Mouse (Mus musculus) liver, embryonic 11.5 days (tissue): ENCODE measurements around the gene Pkn3. TPM values are rescaled to one million over a fixed set of nuclear protein-coding genes. Genes with fewer than 3 reads are reported as not detected.
"Not testable (repeated sequence)": the region's sequence is repeated elsewhere in the genome, so short reads cannot be mapped to it uniquely, and the experiment has no call there.

Source experiments
- ATAC-seq: fragments of 200-750 bp; cut with Nextera tagmentation; replicated peaks from 2 replicates; pipeline ENCODE4 v1.8.0; 2017; ENCODE audit warnings: moderate number of reproducible peaks, mild to moderate bottlenecking, moderate TSS enrichment, moderate library complexity; ENCODE audit not compliant: low FRiP score
- DNase-seq: peaks from one replicate; pipeline ENCODE4 v3.0.0-alpha.2; 2017; ENCODE audit warnings: low spot score
- H3K27ac ChIP-seq: fragments of 300-500 bp; sonication (generic); 2 replicates; pipeline ENCODE4 v1.5.1; 2014; ENCODE audit warnings: mild to moderate bottlenecking, low read depth, low read length, control low read depth
- H3K27me3 ChIP-seq: fragments of 300-500 bp; sonication (generic); replicated peaks from 2 replicates; pipeline ENCODE4 v1.6.1; 2014; ENCODE audit warnings: low read length, mixed read lengths; ENCODE audit not compliant: control insufficient read depth, insufficient read depth
- H3K36me3 ChIP-seq: fragments of 300-500 bp; sonication (generic); 2 replicates; pipeline ENCODE4 v1.6.1; 2014; ENCODE audit warnings: mild to moderate bottlenecking, low read length, moderate library complexity, mixed read lengths; ENCODE audit not compliant: control insufficient read depth, insufficient read depth
- H3K4me1 ChIP-seq: fragments of 300-500 bp; sonication (generic); replicated peaks from 2 replicates; pipeline ENCODE4 v1.6.1; 2014; ENCODE audit warnings: low read length, mixed read lengths; ENCODE audit not compliant: control insufficient read depth, insufficient read depth
- H3K4me2 ChIP-seq: fragments of 300-500 bp; sonication (generic); 2 replicates; pipeline ENCODE4 v1.6.1; 2014; ENCODE audit warnings: mild to moderate bottlenecking, control low read depth, moderate library complexity
- H3K4me3 ChIP-seq: fragments of 300-500 bp; sonication (generic); 2 replicates; pipeline ENCODE4 v1.5.1; 2014; ENCODE audit warnings: low read depth, low read length, control low read depth
- H3K9ac ChIP-seq: fragments of 300-500 bp; sonication (generic); 2 replicates; pipeline ENCODE4 v1.6.1; 2014; ENCODE audit warnings: low read depth, low read length, control low read depth
- H3K9me3 ChIP-seq: fragments of 300-500 bp; sonication (generic); 2 replicates; pipeline ENCODE4 v1.6.1; 2016; ENCODE audit warnings: low read length, inconsistent platforms, mixed read lengths; ENCODE audit not compliant: control insufficient read depth
- WGBS: fragments of 180-500 bp; shearing (Covaris S2); extraction: QIAGEN DNeasy Blood & Tissue Kit; methylation state at CpG from one replicate; pipeline ENCODE4 v1.1.7; 2014; 5-methylcytosine and 5-hydroxymethylcytosine counted together
- polyA plus RNA-seq: library from polyadenylated mRNA; unstranded; fragments of >200 nt; fragmentation: Nextera tagmentation; extraction: Ambion mirVana; gene quantifications from 2 replicates; pipeline ENCODE4 v1.2.1, GENCODE M21; 2014

Gene Pkn3
- polyA plus RNA-seq, 1 experiment from 2014 or later: 10.2 TPM

DNA sequence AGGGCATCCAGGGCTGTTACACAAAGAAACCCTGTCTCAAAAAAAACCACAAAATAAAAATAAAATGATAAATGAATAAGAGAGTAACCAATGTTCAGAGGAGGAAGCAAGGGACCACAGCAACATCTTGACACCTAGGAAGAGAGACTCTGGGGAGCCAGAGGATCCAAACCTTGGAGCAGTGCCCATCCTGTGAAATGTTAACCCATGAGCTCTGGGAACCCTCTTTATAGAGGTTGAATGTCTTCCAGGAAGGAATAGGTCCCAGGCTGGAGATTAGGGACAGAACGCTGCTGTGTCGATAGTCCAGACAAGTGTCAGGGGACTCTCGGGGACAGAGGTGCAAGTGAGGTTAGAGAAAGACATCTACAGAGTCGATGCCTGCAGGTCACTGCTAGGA lies 42.8 kb downstream of the Pkn3 start:
- Histone ChIP-seq H3K9me3 (no peaks in the 10 kb centered on the region), H3K4me3 (no peak overlapping the region), H3K27me3 (no peaks in the 10 kb centered on the region), H3K36me3 (no peaks in the 10 kb centered on the region), H3K27ac (no peak overlapping the region), H3K9ac (no peak overlapping the region), H3K4me1 (peaks cover 11% of the 10 kb centered on the region), H3K4me2 (no peak overlapping the region)
- DNase-seq (no peak), ATAC-seq (no peak)
- 83% methylated on average over 4 of the region's 4 CpGs for WGBS

DNA sequence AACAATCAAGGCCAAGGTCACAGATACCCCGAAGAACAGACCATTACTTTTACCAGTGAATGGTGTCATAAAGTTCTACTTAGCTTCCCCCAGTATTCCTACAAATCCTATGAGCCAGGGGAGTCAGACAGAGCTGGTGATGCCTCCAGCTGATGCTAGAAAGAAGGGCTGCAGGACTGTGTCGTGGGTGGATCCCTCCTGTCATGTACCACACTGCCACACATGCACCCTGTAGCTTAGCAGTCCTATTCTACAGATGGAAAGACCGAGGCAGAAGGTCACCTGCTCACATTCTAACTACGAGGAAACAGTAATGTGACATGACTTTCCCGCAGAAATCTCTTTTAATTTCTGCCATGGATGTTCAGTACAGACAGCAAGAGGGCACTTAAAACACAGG lies 45.3 kb downstream of the Pkn3 start:
- H3K9ac ChIP-seq: no peak overlapping the region
- peaks cover 13% of the 10 kb centered on the region for H3K4me1 ChIP-seq
- no peaks in the 10 kb centered on the region for H3K36me3 ChIP-seq
- no peak overlapping the region for H3K4me3 ChIP-seq
- 80% methylated on average over 5 of the region's 5 CpGs for WGBS
- DNase-seq (no peak), ATAC-seq (no peak)
- no peak overlapping the region; the same call in 1 of the 2 replicates for H3K4me2 ChIP-seq
- H3K27ac ChIP-seq: no peak overlapping the region
- no peaks in the 10 kb centered on the region for H3K27me3 ChIP-seq
- H3K9me3 ChIP-seq: no peaks in the 10 kb centered on the region

DNA sequence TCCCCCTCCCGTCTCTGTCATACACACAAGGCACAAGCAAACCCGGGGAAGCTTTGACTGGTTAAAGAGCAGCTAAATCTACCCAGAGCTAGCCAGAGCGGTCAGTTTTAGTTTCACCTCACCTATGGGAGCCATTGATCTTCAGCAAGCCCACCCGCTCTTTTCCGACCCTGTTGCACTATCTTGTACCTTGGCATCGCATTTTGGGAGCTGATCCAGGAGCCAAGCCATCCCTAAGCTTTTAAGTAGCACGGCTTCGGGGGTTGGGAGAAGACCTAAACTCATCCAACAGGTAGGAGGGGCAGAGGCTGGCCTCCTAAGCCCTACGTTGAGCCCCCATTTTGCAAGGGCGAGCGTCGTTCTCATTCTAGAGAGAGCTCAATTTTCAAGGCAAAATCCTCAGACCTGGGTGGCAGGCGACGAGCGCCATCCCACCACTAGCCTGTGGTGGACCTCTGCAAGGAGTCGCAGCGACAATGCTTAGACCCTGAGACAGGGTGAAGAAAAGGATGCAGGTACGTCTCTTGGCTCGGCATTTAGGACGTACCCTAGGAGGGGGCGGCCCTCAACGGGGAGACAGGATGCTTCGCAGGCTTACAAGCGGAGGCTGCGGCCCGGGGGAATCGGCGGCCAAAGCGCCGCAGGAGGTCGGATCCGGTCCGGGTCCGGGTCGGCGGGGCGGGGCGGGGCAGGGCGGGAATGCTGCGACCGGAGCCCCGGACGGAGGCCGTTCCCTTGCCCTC lies 46.4 kb downstream of the Pkn3 start:
- 3% methylated on average over 43 of the region's 44 CpGs for WGBS
- H3K4me2 ChIP-seq: peak overlapping the region; percentile 85
- peak overlapping the region; percentile 81 for H3K9ac ChIP-seq
- H3K36me3 ChIP-seq: no peaks in the 10 kb centered on the region
- H3K9me3 ChIP-seq: no peaks in the 10 kb centered on the region
- peak overlapping the region; percentile 77 for H3K4me3 ChIP-seq
- H3K27me3 ChIP-seq: no peaks in the 10 kb centered on the region
- DNase-seq (no peak), ATAC-seq (peak; percentile 58)
- H3K27ac ChIP-seq: peak overlapping the region; percentile 70
- peaks cover 13% of the 10 kb centered on the region for H3K4me1 ChIP-seq

DNA sequence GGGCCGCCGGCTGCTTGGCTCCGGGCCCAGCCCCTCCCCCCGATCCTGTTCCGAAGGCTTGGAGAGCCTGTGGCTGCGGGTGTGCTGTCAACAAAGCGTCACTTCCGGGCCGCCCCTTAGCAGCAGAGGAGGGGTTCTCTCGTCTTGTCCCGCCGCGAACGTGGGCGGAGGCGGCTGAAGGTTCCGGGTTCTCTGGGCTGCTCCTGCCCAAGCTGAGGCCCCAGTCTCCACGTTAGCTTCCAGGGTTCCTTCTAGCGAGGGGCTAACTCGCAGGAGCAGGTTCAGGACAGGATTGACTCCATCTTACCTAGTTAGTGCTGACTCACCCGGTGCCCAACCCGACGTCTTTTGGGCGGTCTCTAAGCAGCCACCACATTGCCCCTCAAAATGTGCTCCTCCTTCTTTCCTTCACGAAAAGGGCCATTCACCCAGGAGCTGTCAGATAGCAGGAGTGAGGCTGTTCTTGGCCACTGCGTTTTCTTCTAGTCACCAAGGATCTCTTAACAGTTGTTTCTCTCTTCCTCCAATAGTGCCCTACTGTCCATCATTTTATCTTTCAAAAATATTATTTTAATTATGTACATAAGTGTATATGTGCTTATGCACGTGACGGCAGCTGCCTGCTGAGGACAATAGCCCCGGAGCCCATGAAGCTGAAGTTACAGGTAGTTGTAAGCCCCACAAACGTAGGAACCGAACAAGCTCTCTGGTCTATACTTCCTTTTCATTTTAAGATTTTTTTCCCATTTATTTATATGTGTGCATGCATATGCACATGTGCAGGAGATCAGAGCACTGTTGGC lies 47.2 kb downstream of the Pkn3 start, which contains the start of gene Zer1:
Zer1 (minus strand) TSS at position 114 of the 803 bp plus-strand sequence.
- Histone ChIP-seq H3K36me3 (no peaks in the 10 kb centered on the region), H3K4me1 (peaks cover 13% of the 10 kb centered on the region), H3K27me3 (no peaks in the 10 kb centered on the region), H3K4me3 (peak within 1 kb of the TSS; percentile 77), H3K9ac (peak within 1 kb of the TSS; percentile 81), H3K9me3 (no peaks in the 10 kb centered on the region), H3K4me2 (peak within 1 kb of the TSS; percentile 85), H3K27ac (peak within 1 kb of the TSS; percentile 70)
- ATAC-seq (peak; percentile 94), DNase-seq (peak; percentile 93)
- WGBS: 12% methylated on average over 30 of the region's 31 CpGs

DNA sequence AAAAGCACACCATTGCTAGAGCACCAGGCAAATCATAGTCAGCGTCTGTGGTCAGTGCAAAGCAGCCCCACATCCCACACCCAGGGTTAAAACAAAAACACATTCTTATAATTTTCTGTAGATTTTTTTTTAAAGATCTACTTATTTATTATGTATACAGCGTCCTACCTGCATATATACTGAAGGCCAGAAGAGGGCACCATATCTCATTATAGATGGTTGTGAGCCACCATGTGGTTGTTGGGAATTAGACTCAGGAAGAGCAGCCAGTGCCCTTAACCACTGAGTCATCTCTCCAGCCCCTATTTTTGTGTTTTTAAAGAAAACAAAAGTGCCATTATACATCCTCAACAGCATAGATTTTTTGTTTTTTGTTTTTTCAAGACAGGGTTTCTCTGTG lies 51.3 kb downstream of the Pkn3 start:
- ATAC-seq (no peak), DNase-seq (no peak)
- no peak overlapping the region for H3K4me2 ChIP-seq
- H3K9ac ChIP-seq: no peak overlapping the region
- no peaks in the 10 kb centered on the region for H3K27me3 ChIP-seq
- no peak overlapping the region for H3K27ac ChIP-seq
- no peaks in the 10 kb centered on the region for H3K9me3 ChIP-seq
- peaks cover 11% of the 10 kb centered on the region; the same call in 1 of the 2 replicates for H3K4me1 ChIP-seq
- 36% methylated on average over 2 of the region's 2 CpGs for WGBS
- no peak overlapping the region for H3K4me3 ChIP-seq
- no peaks in the 10 kb centered on the region for H3K36me3 ChIP-seq

DNA sequence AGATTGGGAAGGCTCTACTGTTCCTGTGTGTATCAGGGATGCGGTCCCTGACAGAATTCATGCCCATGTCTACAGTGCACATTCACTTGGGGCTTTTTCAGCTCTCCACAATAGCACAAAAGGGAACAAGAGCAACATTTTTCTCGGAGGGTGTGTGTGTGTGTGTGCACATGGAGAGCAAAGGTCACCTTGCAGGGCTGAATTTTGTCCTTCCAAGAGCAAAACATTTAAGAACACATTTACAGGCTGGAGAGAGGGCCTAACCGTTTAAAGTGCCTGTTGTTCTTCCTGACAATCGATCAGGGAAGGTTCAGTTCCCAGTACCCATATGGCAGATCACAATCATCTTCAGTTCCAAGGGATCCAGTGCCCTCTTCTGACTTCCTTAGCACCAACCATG lies 52.7 kb downstream of the Pkn3 start:
- H3K4me3 ChIP-seq: no peak overlapping the region
- no peak for DNase-seq
- H3K27me3 ChIP-seq: no peaks in the 10 kb centered on the region
- H3K36me3 ChIP-seq: no peaks in the 10 kb centered on the region
- WGBS: 82% methylated on average over 4 of the region's 4 CpGs
- no peak overlapping the region for H3K9ac ChIP-seq
- no peaks in the 10 kb centered on the region for H3K9me3 ChIP-seq
- no peak overlapping the region for H3K27ac ChIP-seq
- ATAC-seq: no peak
- no peak overlapping the region for H3K4me2 ChIP-seq
- peaks cover 19% of the 10 kb centered on the region for H3K4me1 ChIP-seq

DNA sequence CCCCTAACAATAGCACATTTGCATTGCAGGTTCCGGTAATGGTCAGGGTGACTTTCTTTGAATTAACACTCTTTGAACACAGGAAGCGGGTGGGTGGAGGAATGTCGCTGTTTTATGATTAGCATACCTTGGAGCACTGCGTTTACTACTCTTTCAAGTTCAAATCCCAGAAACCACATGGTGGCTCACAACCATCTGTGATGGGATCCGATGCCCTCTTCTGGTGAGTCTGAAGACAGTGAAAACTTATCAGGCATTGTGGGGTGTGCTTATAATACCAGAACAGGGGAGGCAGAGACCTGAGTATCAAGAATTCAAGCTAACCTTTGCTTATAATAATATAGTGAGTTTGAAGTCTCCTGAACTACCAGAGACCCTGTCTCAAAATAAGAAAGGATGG lies 53.8 kb downstream of the Pkn3 start:
- peaks cover 19% of the 10 kb centered on the region for H3K4me1 ChIP-seq
- ATAC-seq, H3K9ac ChIP-seq, H3K9me3 ChIP-seq, H3K4me3 ChIP-seq, DNase-seq, H3K36me3 ChIP-seq, H3K27me3 ChIP-seq, H3K4me2 ChIP-seq, H3K27ac ChIP-seq: not testable (repeated sequence)
- 67% methylated on average over 5 of the region's 5 CpGs for WGBS

DNA sequence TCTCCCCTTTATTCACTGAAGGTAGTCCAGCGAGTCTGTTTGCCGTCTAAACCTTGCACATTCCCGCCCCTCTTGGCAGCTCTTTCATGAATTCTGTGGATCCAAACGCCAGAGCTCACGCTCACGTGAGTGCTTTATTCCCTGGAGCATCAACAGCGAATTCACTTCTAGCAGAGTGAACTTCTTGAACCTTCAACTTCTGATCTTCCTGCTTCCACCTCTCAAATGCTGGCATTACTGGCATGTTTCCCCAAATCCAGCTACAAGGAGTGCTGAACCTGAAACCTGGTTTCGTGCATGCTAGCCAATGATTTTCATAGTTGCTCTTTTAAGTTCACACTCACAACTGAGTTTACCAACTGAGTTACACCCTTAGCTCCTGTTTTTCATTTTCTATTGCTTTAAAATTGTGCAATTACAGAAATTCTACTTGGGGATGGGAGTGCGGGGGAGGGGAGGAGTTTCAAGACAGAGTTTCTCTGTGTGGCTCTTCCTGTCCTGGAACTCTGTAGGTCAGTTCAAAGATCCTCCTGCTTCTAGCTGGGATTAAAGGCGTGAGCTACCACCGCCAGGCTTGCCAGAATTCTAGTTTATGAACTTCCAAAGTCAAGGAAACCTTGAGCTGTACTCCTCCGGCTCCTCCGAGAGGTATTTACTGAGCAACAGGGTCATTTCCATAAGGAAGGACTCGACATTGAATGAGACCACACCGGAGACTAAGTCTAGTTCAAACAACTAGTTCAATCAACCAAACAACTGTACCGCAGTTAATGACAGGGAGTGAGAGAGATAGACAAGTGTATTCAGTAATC lies 55.5 kb downstream of the Pkn3 start:
- 33% methylated on average over 16 of the region's 16 CpGs for WGBS

More for the DNA sequence above, 55.5 kb downstream of the Pkn3 start:
- H3K4me3 ChIP-seq: peak overlapping the region; percentile 80
- ATAC-seq (peak; percentile 21), DNase-seq (peak; percentile 43)
- H3K36me3 ChIP-seq: peaks cover 4% of the 10 kb centered on the region; the same call in 1 of the 2 replicates
- peaks cover 24% of the 10 kb centered on the region for H3K4me1 ChIP-seq
- no peaks in the 10 kb centered on the region for H3K27me3 ChIP-seq
- H3K4me2 ChIP-seq: peak overlapping the region; percentile 91
- H3K27ac ChIP-seq: peak overlapping the region; percentile 88
- H3K9ac ChIP-seq: peak overlapping the region; percentile 85
- no peaks in the 10 kb centered on the region for H3K9me3 ChIP-seq
